Mouse (Mus musculus): ENCODE measurements around the gene Uqcc2.

Uqcc2 gene

DNA sequence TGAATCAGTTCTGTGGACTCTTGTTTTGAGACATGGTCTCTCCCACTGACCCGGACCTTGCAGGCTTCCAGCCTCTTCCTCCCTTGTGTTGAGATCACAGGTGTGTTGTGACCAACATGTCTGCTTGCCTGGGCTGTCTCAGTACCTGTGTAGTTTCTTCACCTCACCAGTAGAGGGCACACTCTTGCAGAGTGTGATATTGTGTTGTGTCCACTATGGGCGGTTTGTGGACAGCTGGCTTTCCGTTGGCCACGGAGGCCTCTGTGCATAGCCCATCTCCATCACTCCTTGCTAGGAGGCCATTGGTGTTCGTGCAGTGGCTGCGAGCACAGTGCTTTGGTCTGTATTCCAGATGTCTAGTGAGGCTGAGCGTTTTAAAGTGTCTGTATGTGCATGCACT is 56.6 kb downstream of the Uqcc2 start:
- no peak for DNase-seq (ENCODE audit: low spot score in 2 of 2)

DNA sequence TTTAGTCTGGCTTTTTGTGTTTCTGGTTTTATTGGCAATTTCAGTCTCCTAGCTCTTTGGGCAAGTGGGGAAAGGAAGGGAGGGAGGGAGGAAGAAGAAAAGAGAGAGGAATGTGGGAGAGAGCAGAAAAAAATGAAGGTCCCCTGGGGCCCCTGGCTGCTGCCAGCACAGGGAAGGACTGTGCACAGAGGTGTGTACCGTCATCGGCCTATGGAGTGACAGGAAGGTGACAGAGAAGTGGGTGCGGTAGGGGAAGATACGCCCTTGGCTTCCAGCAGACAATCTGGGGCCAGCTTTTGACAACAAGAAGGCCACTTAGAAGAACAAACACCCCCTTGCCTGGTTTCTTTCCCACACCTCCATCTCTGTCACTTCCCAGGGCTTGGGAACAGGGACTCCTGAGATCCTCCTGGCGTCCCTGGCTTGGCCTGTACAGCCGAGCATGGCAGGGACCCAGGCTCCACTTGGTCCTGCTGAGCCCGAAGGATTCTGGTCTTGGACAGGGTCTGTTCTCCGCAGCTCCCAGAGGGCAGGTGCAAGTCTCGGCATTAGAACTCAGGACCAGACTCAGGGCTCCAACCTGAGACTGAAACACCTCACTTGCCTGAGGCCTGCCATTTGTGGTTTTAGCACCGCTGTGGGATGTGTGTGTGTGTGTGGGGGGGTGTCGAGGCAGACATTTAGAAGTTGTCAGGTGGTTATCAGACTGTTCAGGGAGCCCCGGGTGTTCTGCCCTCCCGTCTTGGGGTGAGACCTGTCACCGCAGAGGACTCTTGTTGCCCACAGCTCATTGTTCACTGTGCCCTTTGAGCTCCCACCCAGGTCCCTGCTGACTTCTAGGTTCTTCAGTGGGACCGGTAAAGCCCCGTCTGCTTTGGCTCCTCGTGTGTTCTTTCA is 58.6 kb downstream of the Uqcc2 start:
- DNase-seq (ENCODE audit: low spot score in 2 of 2), result no peak

DNA sequence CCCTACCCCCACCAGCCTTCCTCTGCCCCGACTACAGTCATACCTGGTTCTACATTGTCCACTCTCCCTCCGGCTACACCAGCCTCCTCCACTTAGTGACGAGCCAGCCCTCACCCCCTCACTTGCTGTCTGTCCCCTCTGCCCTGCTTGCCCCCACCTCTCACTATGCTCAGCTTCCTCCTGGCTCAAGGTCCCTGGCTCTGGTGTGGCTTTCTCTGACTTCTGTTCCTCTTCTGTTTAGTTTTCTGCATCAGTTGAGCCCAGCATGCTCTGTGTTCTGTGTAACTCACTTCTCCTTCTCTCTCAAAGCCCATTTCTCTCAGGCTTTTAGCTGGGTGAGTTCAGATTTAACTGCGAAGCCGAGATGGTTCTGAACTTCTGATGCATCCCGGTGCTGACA is 59.5 kb downstream of the Uqcc2 start:
- DNase-seq (ENCODE audit: low spot score in 2 of 2), result peak in 1 of 2 experiments; percentile 38

DNA sequence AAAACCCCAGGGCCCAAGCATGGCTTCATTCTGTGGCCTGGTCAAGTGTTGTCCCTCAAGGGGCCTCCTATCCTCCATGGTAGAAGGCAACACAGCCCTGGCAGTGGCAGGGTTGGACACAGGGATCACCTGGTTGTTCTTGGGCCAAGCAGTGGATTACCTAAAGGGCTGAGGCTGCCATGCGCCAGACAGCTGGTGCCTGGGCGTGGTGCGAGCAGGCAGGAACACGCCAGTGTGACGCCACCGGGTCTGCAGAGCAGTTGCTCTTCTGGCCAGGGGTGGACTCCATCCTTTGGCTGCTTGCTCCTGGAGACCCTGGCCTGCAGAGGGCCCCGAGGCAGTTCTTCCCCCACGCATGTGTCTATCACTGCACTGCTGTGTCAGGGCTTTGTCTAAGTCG is 59.9 kb downstream of the Uqcc2 start:
- DNase-seq (ENCODE audit: low spot score in 2 of 2), result no peak

DNA sequence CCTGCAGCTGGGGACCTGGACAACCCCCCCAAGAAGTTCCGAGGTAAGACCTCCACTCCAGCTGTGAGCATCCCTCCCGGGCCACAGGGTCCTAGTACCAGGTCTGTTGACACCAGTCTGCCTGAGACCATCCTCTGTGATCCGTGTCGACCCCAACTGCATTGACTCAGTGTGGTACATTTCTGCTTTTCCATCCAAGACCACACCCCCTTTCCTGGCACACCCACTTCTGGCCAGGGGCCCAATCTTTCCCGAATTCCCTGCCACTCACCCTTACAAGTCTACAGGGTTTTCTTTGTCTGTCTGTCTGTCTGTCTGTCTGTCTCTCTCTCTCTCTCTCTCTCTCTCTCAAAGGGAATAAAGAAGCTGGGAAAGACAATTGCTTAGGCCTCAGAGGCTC is 60.6 kb downstream of the Uqcc2 start:
- DNase-seq (ENCODE audit: low spot score in 2 of 2), result no peak

All from spleen, postnatal 10 days (tissue).